Mouse (Mus musculus) mouse embryonic stem cell (cell line): ENCODE data around the gene Mapre3.

Experiments
- in situ Hi-C, 2 experiments: fragments of 300-500 bp; cut with MboI; formaldehyde crosslinking; loops; 1 replicate in 1 of 2; 3 replicates in 1 of 2; pipeline ENCODE4 v1.14.3; 2019 to 2020; ENCODE audit warnings: low sequenced_read_pairs in 2 of 2, low pct_unique_long_range_greater_than_20kb in 1 of 2, mixed read lengths in 1 of 2; ENCODE audit not compliant: unreplicated experiment in 1 of 2

The Mapre3 gene

DNA sequence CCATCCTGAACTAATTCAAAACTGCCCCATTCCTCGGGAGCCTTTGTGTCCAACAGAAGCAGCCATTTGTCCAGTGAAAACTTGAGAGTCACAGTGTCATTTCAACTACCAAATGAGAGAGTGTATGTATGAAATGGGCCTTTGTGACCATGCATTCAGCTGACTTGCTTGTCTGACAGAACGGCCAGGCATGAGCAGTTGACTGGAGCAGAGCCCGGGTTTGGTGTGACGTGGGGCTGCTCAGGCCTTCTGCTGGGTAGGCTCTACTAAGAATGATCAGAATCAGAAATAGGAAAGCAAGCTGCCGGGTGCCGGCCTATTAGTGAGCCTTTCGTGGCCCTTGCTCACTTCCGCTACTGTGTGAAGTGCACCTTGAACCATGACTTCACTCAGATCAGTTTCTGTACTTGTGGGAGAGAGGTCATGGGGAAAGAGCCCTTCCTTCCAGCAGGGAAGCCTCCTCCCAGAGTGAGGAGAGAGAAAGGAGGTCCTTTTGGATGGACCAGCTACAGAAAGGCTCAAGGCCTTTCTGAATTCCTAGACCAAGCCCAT is 4.4 kb downstream of the Mapre3 start:
- in situ Hi-C loops: no loop called here

DNA sequence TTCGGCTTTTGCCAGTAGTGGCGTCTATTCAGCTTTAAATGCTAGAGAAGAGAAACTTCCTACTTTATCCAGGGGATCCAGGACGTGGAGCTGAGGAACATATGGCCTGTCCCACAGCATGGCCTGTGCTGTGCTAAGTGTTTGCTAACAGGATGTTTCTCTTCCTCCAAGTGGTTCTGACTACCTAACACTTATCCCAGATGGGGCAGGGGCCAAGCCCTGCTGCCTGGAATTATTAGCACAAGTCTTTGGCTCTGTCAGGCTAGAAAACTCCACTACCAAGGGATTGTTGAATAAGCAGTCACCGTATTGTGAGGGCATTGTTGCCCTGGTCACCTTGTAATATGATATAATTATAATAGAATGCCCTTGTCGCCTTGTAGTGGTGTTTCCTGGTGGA is 8.2 kb downstream of the Mapre3 start:
- in situ Hi-C loops: no loop called here

- in situ Hi-C loops: no loop called here
Measured at GRCm38 (mm10) chr5:30823091-30823490, 8.7 kb downstream of the Mapre3 start.

GRCm38 (mm10) chr5:30824124-30824988 is 9.9 kb downstream of the Mapre3 start:
- in situ Hi-C loops: no loop called here

DNA sequence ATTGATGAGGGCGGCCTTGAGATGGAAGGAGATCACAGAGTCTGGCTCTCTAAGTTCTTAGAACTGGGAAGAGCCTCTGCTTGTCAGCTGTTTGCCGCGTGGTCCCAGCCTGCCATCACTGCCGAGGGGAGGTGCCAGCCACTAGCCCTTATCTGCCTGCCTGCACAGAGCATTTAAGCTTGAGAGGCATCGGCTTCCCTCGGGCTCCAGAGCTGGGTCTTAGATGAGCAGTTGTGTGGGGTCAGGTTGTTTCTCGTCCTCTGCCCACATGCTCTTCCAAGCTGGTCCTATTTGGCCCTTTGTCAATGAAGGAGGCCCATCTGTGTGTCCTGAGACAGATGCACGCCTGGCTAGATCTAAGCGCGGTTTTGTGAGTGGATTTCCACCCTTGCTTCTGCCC is 10.7 kb downstream of the Mapre3 start:
- in situ Hi-C loops: no loop called here

DNA sequence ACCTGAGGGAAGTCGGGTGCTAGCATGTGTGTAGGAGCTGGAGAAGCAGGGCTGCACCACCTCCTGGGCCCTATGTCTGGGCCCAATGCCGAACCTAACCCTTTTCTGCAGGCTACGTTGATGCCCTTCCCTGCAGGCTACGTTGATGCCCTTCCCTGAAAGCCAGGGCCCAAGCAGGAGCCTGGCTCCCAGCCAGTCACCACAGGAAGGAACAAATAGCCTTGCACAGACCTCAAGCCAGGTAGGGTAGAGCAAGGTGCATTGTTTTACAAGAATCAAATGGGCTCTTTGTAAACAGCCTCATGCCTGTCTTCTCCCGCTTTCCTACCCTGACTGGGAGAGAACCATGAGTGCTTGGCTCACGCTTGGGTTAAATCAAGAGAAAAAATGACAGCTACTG is 11.4 kb downstream of the Mapre3 start:
- in situ Hi-C loops: no loop called here

GRCm38 (mm10) chr5:30833416-30833815 is 19.0 kb downstream of the Mapre3 start:
- in situ Hi-C loops: no loop called here

DNA sequence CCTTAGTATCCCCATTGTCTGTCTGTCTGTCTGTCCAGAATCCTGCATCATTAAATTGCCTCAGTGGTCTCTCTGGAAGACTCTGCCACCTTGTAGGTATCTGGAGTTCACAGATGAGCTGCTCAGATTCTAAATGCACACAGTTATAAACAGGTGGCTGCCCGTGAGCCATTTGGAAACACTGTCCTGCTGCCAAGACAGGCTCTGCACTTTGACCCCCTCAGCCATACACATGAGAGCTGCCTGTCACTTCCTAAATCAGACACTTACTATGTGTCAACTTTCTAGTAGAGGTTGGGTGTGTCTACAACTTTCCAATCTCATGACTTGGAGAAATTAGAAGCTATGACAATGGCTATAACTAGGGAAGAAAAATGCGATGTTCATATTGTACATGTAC is 25.3 kb downstream of the Mapre3 start:
- in situ Hi-C loops: no loop called here

- in situ Hi-C loops: no loop called here
Measured at GRCm38 (mm10) chr5:30841896-30842295, 27.5 kb downstream of the Mapre3 start.

GRCm38 (mm10) chr5:30849891-30850555 is 35.6 kb downstream of the Mapre3 start:
- in situ Hi-C loops: no loop called here

DNA sequence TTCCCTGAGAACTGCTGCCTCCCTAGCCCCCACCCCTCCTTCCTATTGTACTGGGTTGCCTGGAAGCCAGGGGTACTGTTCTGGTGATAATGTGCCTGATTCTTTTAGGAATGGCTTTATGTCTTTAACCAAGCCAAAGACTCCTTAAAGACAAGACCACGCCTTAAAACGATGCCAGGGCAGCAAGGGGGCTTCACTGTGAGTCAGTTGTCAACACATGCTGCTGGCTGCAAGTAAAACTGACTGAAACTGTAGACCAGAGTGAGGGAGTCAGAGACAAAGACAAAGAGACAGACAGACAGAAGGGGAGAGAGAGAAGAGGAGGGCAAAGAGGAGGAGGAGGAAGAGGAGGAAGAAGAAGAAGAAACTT is 36.1 kb downstream of the Mapre3 start:
- in situ Hi-C loops: no loop called here

DNA sequence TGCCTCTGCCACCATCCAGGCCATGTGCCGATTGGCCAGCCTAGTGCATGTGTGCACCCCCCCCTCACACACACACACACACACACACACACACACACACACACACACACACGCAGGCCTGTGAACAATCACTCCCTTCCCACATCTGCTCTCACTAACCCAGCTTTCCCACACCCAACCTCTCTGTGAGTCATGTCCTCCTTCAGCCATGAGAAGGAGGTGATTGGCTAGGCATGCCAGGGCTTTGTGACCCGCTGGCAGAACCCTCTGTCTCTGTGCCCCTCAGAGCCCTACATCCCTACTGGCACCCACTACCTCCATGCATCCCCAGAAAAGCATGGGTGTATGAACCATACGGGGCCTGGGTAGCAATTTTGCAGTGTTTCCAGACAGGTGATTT is 39.1 kb downstream of the Mapre3 start:
- in situ Hi-C loops: no loop called here

GRCm38 (mm10) chr5:30855674-30856073 is 41.2 kb downstream of the Mapre3 start:
- in situ Hi-C loops: no loop called here

GRCm38 (mm10) chr5:30856124-30856523 is 41.7 kb downstream of the Mapre3 start:
- in situ Hi-C loops: no loop called here

GRCm38 (mm10) chr5:30863852-30864251 is 49.4 kb downstream of the Mapre3 start:
- in situ Hi-C loops: no loop called here

GRCm38 (mm10) chr5:30864322-30864721 is 49.9 kb downstream of the Mapre3 start:
- in situ Hi-C loops: no loop called here

- in situ Hi-C loops: no loop called here
Measured at GRCm38 (mm10) chr5:30866871-30867270, 52.4 kb downstream of the Mapre3 start.

- in situ Hi-C loops: no loop called here
Measured at GRCm38 (mm10) chr5:30867712-30868111, 53.3 kb downstream of the Mapre3 start, which contains the start of gene Tmem214. Gene Tmem214 (plus strand): TSS chr5:30868012.

GRCm38 (mm10) chr5:30868981-30869380 is 54.5 kb downstream of the Mapre3 start:
- in situ Hi-C loops: no loop called here
